9 mouse cellular contexts compared by ENCODE assay signal in genomic region chr16:44550843-44551242, GRCm38 (mm10). TPM values are rescaled to one million over a fixed set of nuclear protein-coding genes. Genes with fewer than 3 reads are reported as not detected.
DNase-seq lines count a peak whose midpoint lies in the region; ATAC-seq and TF ChIP-seq lines count a peak whose summit lies in the region.
"Had no signal": no experiment of that assay in that cellular context is flagged by ENCODE, and none has a peak within 500 bp of the region (broad histone marks: within the 10 kb centered on the region; RNA-seq: fewer than 3 reads in every experiment).

No protein-coding gene starts in this region.

- H3K9me3 ChIP-seq in hindbrain, embryonic 15.5 days: no peaks in the 10 kb centered on the region
- no peaks in the 10 kb centered on the region for H3K9me3 ChIP-seq in neural tube, embryonic 13.5 days
- no peaks in the 10 kb centered on the region for H3K9me3 ChIP-seq in liver, postnatal 0 days (ENCODE audit: low read length)

- no peaks in the 10 kb centered on the region for H3K27me3 ChIP-seq in hindbrain, embryonic 15.5 days
- H3K27me3 ChIP-seq in neural tube, embryonic 13.5 days: no peaks in the 10 kb centered on the region
- H3K27me3 ChIP-seq in liver, postnatal 0 days (ENCODE audit: insufficient read depth, low read length): no peaks in the 10 kb centered on the region

- TF ChIP-seq EP300 in liver, postnatal 0 days (IDR thresholded peaks at IDR 0.05; ENCODE audit: low read depth): no peak

- no peak for DNase-seq in left cerebral cortex, adult 2 months (ENCODE audit: extremely low spot score in 1 of 2, low spot score in 2 of 2)
- DNase-seq in left cerebral cortex, adult 11 months (ENCODE audit: low spot score): no peak
- peak; percentile 75 for DNase-seq in fat pad, adult 2 months (ENCODE audit: extremely low read depth, low read depth, low spot score)
- DNase-seq in liver, postnatal 0 days: no peak
- no peak for DNase-seq in thymus, postnatal 14 days
- DNase-seq: heart, postnatal 36 days had no signal

- intact Hi-C loops in left cerebral cortex, adult 2 months (cut with DNase I): loop anchor here (2.0 kb wide), 1 partner anchor 20 kb away; no protein-coding TSS in a partner anchor

- WGBS in hindbrain, embryonic 15.5 days: 18% methylated on average over 5 of the region's 5 CpGs
- WGBS in neural tube, embryonic 13.5 days: 34% methylated on average over 5 of the region's 5 CpGs
- 19% methylated on average over 5 of the region's 5 CpGs for WGBS in liver, postnatal 0 days (ENCODE audit: insufficient replicate concordance)

- H3K36me3 ChIP-seq in hindbrain, embryonic 15.5 days: no peaks in the 10 kb centered on the region
- no peaks in the 10 kb centered on the region for H3K36me3 ChIP-seq in neural tube, embryonic 13.5 days
- H3K36me3 ChIP-seq in liver, postnatal 0 days (replicated peaks; ENCODE audit: insufficient read depth, low read length): no peaks in the 10 kb centered on the region

- peak overlapping the region; percentile 59 for H3K27ac ChIP-seq in left cerebral cortex, adult 2 months
- H3K27ac ChIP-seq in hindbrain, embryonic 15.5 days (replicated peaks): peak overlapping the region; percentile 63
- H3K27ac ChIP-seq in neural tube, embryonic 13.5 days (replicated peaks): peak overlapping the region; percentile 25
- no peak overlapping the region for H3K27ac ChIP-seq in liver, postnatal 0 days (ENCODE audit: low read depth)
- H3K27ac ChIP-seq: macrophage had no signal

- no peak for TF ChIP-seq CTCF in left cerebral cortex, adult 2 months (IDR thresholded peaks at IDR 0.05)
- no peak for TF ChIP-seq CTCF in liver, postnatal 0 days (IDR thresholded peaks at IDR 0.05; ENCODE audit: low read depth)

- no peak for ATAC-seq in hindbrain, embryonic 15.5 days (ENCODE audit: low FRiP score, low read depth)
- ATAC-seq in neural tube, embryonic 13.5 days (ENCODE audit: low read depth): no peak
- no peak for ATAC-seq in liver, postnatal 0 days

- H3K4me1 ChIP-seq in hindbrain, embryonic 15.5 days (replicated peaks): peaks cover 61% of the 10 kb centered on the region
- H3K4me1 ChIP-seq in neural tube, embryonic 13.5 days (replicated peaks): peaks cover 80% of the 10 kb centered on the region
- H3K4me1 ChIP-seq in liver, postnatal 0 days (ENCODE audit: insufficient read depth): no peaks in the 10 kb centered on the region

- no peak overlapping the region for H3K4me3 ChIP-seq in left cerebral cortex, adult 2 months
- no peak overlapping the region for H3K4me3 ChIP-seq in hindbrain, embryonic 15.5 days
- H3K4me3 ChIP-seq in neural tube, embryonic 13.5 days: no peak overlapping the region
- H3K4me3 ChIP-seq in liver, postnatal 0 days (ENCODE audit: low read depth, low read length): no peak overlapping the region

- H3K9ac ChIP-seq in hindbrain, embryonic 15.5 days: no peak overlapping the region
- H3K9ac ChIP-seq in neural tube, embryonic 13.5 days: peak overlapping the region; percentile 22; the same call in 1 of the 2 replicates
- no peak overlapping the region for H3K9ac ChIP-seq in liver, postnatal 0 days (replicated peaks)

- peak overlapping the region; percentile 13; the same call in 1 of the 2 replicates for H3K4me2 ChIP-seq in hindbrain, embryonic 15.5 days
- H3K4me2 ChIP-seq in neural tube, embryonic 13.5 days: peak overlapping the region; percentile 42
- H3K4me2 ChIP-seq in liver, postnatal 0 days (ENCODE audit: low read depth, low read length): no peak overlapping the region

RNA-seq across cellular contexts. Expression of gene Boc, which starts 7.9 kb away (rescaled TPM):
- total RNA-seq in left cerebral cortex, adult 2 months (2021): 10 to 100 TPM; 18.7 to 20.0 TPM
- polyA plus RNA-seq in hindbrain, embryonic 15.5 days (2015; fragmentation: Nextera tagmentation; extraction: Ambion mirVana): 15.8 and 19.4 TPM in 2 replicates
- polyA plus RNA-seq in neural tube, embryonic 13.5 days (2015; fragmentation: Nextera tagmentation; extraction: Ambion mirVana): 11.5 and 14.4 TPM in 2 replicates
- 0.14 and 0.17 TPM in 2 replicates for polyA plus RNA-seq in liver, postnatal 0 days (2015; fragmentation: Nextera tagmentation; extraction: Ambion mirVana)

Comparison
In these comparisons a context has a peak if more than half of its experiments do, and no peak if none do; other contexts are left out.
1. RNA of gene Boc, which starts 7.9 kb away (polyA plus RNA-seq): 15.8 to 19.4 TPM in hindbrain, embryonic 15.5 days and 11.5 to 14.4 TPM in neural tube, embryonic 13.5 days; 0.14 to 0.17 TPM in liver, postnatal 0 days; every median in the first group is over 10 times any median in the second.